Mouse (Mus musculus) embryo, embryonic 10 days (tissue): ENCODE measurements at regions not wholly inside any gene's neighbourhood (a gene's known extent, or its start where the extent isn't known, plus 50 kb on each side); places are given as distances from the start of the nearest gene placed in this dataset.
A peak's percentile ranks its signal among the peaks of the same experiment; 100 is the strongest.
"Not testable (repeated sequence)": the region's sequence is repeated elsewhere in the genome, so short reads cannot be mapped to it uniquely, and the experiment has no call there.

Experiments used
- DNase-seq: peaks from one replicate; pipeline ENCODE4 v3.0.0-alpha.2; 2015; ENCODE audit warnings: low spot score

- DNase-seq: peak; percentile 3
These were observed 211.3 kb upstream of the Gm4985 start for GRCm38 (mm10) chrX:24169992-24170391.

DNA sequence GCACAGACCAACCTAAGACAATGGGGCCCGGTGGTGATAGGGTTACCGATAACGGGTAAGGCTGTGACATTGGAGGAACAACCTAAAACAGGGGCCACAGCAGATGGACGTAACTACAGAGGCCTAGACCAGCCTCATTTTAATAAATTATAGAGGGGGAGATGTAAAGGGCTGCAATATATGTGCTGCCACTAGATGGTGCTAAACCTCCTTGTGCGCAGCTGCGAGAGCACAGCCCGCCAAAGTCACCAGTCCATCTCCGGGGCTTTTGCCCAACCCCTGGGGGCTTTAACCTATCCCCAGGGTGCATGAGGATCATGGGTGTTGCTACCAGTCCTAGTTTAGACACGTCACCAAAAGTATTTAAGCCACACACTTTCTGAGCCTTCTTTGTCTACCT lies 202.9 kb upstream of the Gm4985 start:
- DNase-seq: not testable (repeated sequence)

DNA sequence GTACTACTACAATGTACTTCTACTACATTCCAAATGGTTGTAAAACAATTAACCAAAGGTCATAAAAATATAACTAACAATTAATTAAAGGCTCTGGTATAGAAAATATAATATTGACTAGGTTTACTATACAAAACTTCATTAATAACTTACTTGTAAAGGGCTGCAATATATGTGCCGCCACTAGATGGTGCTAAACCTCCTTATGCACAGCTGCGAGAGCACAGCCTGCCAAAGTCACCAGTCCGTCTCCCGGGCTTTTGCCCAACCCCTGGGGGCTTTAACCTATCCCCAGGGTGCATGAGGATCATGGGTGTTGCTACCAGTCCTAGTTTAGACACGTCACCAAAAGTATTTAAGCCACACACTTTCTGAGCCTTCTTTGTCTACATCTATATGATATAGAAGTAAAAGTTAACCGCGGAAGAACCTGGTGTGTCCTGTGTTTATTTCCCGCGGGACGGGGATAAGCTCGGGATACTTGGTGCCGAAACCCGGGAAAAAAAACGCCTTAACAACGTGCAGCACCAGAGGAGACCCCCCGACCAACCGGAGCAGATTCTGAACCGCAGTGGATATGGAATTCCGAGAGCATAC lies 194.6 kb upstream of the Gm4985 start:
- DNase-seq: peak; percentile 4
